Mouse (Mus musculus) bone marrow macrophage, adult 2 months (primary cell): ENCODE results near the gene Nckap5. TPM values are rescaled to one million over a fixed set of nuclear protein-coding genes. Genes with fewer than 3 reads are reported as not detected.

Experiments
- H3K27ac ChIP-seq: 2 replicates; pipeline ENCODE4 v1.5.1; 2012; ENCODE audit warnings: low read depth, low read length; ENCODE audit not compliant: insufficient read depth
- H3K4me1 ChIP-seq: 2 replicates; pipeline ENCODE4 v1.6.1; 2012; ENCODE audit warnings: low read length; ENCODE audit not compliant: control insufficient read depth, insufficient read depth
- H3K4me3 ChIP-seq: 2 replicates; pipeline ENCODE4 v1.5.1; 2012; ENCODE audit warnings: mild to moderate bottlenecking, low read length, moderate library complexity; ENCODE audit not compliant: insufficient read depth
- CTCF ChIP-seq: IDR thresholded peaks from 2 replicates; pipeline ENCODE4 v1.5.1; 2012; ENCODE audit warnings: low read depth, mild to moderate bottlenecking, low read length, moderate library complexity
- POLR2A ChIP-seq: IDR thresholded peaks from 2 replicates; pipeline ENCODE4 v1.6.1; 2012; ENCODE audit warnings: mild to moderate bottlenecking, low read depth, low read length, borderline replicate concordance
- polyA plus RNA-seq: library from polyadenylated mRNA; stranded (reverse); fragments of >200 nt; gene quantifications from 2 replicates; pipeline ENCODE4 v1.2.4, GENCODE M21; 2012; ENCODE audit not compliant: missing spikeins, insufficient read depth, insufficient read length

Gene Nckap5
- polyA plus RNA-seq, 1 experiment, result not detected

- no peak for TF ChIP-seq POLR2A
- TF ChIP-seq CTCF, result no peak
- no peak overlapping the region for H3K27ac ChIP-seq
- no peak overlapping the region for H3K4me3 ChIP-seq
- H3K4me1 ChIP-seq, result no peaks in the 10 kb centered on the region
Observed at GRCm38 (mm10) chr1:126491412-126491811, 339.2 kb downstream of the Nckap5 start.

- Histone ChIP-seq H3K4me3 (no peak overlapping the region), H3K4me1 (no peaks in the 10 kb centered on the region)
- TF ChIP-seq POLR2A (no peak), CTCF (no peak)
Observed at GRCm38 (mm10) chr1:126490256-126490655, 340.3 kb downstream of the Nckap5 start.

DNA sequence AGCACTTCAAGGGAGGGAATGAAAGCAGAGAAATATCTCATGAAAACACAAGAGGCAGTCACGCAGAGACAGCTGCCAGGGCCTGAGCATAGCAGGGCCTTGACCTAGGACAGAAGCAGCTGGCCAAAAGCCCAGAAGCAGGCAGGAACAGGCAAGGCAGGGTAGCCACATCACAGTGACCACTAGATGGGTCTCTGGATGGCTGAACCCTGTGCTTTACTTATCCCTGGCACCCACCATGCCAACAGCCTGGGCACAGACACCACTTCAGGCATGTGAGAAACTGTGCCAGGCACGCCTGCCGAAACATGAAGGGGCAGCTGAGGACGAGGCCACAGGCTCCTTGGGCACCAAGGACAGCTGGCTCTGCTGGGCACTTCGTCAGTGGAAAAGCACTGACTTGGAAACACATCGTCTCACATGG is 345.9 kb downstream of the Nckap5 start:
- Histone ChIP-seq H3K4me1 (no peaks in the 10 kb centered on the region), H3K27ac (no peak overlapping the region), H3K4me3 (no peak overlapping the region)
- TF ChIP-seq CTCF (no peak), POLR2A (no peak)

More at GRCm38 (mm10) chr1:126490256-126490655, 340.3 kb downstream of the Nckap5 start:
- H3K27ac ChIP-seq, result no peak overlapping the region

DNA sequence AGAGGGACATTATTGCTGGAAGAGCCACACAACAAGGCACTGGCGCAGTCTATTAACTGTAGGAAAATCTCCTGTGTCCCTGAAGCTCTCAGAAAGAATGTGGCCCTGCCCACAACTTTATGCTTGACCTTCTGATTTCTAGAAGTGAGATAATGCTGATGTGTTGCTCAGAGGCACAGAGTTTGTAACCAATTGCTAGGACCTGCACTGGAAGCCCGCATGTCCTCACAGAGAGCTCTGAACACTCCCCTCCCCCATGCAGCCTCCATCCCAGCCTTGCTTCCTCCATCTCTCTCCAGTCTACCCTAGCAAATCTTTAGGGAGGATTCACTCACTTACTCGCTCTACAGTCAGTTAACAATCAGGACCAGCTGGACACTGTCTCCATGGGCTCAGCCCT is 346.9 kb downstream of the Nckap5 start:
- no peaks in the 10 kb centered on the region for H3K4me1 ChIP-seq
- no peak overlapping the region for H3K4me3 ChIP-seq
- TF ChIP-seq POLR2A (no peak), CTCF (no peak)
- H3K27ac ChIP-seq, result no peak overlapping the region

DNA sequence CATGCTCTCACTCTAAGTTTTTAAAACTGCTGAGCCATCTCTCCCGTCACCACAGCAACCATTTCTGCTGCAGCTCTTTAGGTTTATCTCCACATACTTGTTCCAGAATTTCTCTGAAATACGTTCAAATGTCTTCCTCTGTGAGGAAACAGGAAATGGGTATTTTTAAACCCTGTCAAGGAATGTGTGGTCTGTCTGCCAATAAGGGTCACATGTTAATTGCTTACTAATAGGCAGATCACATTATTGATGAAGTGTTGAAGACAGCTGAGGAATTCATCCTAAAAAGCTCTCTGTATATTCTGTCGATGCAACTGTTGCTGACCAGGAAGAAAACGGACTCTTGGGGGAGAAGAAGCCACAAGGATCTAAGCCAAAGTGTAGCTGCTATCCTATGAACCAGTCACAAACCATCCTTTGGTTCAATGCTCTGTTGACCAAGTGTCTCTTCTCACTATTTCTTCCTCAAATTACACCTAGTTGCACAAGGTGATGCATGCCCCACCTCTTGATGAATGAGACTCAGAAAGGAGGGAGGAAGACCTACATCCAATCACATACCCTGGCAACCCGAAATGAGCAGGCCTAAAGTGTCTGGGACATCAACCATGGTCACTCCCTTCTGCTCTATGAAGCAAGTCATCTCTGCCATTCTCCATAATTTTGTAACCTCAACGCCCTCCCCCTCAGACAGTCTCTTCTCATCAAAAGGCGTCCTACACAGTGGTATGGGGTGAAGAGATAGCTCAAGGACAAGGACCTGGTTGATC is 349.0 kb downstream of the Nckap5 start:
- H3K4me1 ChIP-seq, result no peaks in the 10 kb centered on the region
- no peak for TF ChIP-seq POLR2A
- TF ChIP-seq CTCF, result no peak
- no peak overlapping the region for H3K4me3 ChIP-seq
- no peak overlapping the region for H3K27ac ChIP-seq

DNA sequence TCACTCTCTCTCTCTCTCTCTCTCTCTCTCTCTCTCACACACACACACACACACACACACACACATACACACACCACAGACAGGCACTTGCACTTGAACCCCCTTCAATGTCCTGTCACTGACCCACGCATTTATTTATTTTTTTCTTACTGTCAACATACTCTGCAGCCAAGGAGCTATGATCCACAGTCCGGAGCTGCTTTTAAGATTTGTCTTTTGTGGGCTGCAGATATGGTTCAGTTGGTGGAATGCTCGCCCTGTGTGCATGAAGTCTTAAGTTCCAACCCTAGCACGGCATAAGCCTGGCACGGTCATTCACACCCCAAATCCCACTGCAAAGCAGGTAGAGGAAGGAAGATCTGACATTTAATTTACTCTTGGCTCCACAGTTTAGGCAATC is 357.6 kb downstream of the Nckap5 start:
- TF ChIP-seq POLR2A (no peak), CTCF (no peak)
- no peaks in the 10 kb centered on the region for H3K4me1 ChIP-seq
- H3K27ac ChIP-seq, result no peak overlapping the region
- H3K4me3 ChIP-seq, result no peak overlapping the region

GRCm38 (mm10) chr1:126471419-126471818 is 359.2 kb downstream of the Nckap5 start:
- Histone ChIP-seq H3K4me3 (no peak overlapping the region), H3K27ac (no peak overlapping the region), H3K4me1 (no peaks in the 10 kb centered on the region)
- TF ChIP-seq CTCF (no peak), POLR2A (no peak)

- H3K27ac ChIP-seq, result no peak overlapping the region
- H3K4me3 ChIP-seq, result no peak overlapping the region
- TF ChIP-seq CTCF (no peak), POLR2A (no peak)
- no peaks in the 10 kb centered on the region for H3K4me1 ChIP-seq
Observed at GRCm38 (mm10) chr1:126470883-126471282, 359.7 kb downstream of the Nckap5 start.

GRCm38 (mm10) chr1:126469818-126470544 is 360.6 kb downstream of the Nckap5 start:
- TF ChIP-seq POLR2A, result no peak
- no peak for TF ChIP-seq CTCF
- Histone ChIP-seq H3K27ac (no peak overlapping the region), H3K4me1 (no peaks in the 10 kb centered on the region), H3K4me3 (no peak overlapping the region)
